Mouse (Mus musculus) lung, embryonic 16.5 days (tissue): ENCODE measurements around the gene Apon. TPM values are rescaled to one million over a fixed set of nuclear protein-coding genes. Genes with fewer than 3 reads are reported as not detected.
A peak's percentile ranks its signal among the peaks of the same experiment; 100 is the strongest.

Experiments
- ATAC-seq: fragments of 200-750 bp; cut with Nextera tagmentation; 2 replicates; pipeline ENCODE4 v1.8.0; 2017; ENCODE audit warnings: low read depth, mild to moderate bottlenecking, moderate library complexity
- H3K27ac ChIP-seq: fragments of 300-500 bp; sonication (generic); 2 replicates; pipeline ENCODE4 v1.5.1; 2014; ENCODE audit warnings: mild to moderate bottlenecking, control low read depth, low read length
- H3K27me3 ChIP-seq: fragments of 300-500 bp; sonication (generic); 2 replicates; pipeline ENCODE4 v1.6.1; 2014; ENCODE audit warnings: low read depth, low read length, mixed read lengths; ENCODE audit not compliant: control insufficient read depth, insufficient read depth
- H3K36me3 ChIP-seq: fragments of 300-500 bp; sonication (generic); 2 replicates; pipeline ENCODE4 v1.6.1; 2014; ENCODE audit warnings: low read length; ENCODE audit not compliant: control insufficient read depth, insufficient read depth
- H3K4me1 ChIP-seq: fragments of 300-500 bp; sonication (generic); replicated peaks from 2 replicates; pipeline ENCODE4 v1.6.1; 2014; ENCODE audit warnings: low read length, mixed read lengths; ENCODE audit not compliant: control insufficient read depth, insufficient read depth
- H3K4me2 ChIP-seq: fragments of 300-500 bp; sonication (generic); 2 replicates; pipeline ENCODE4 v1.6.1; 2014; ENCODE audit warnings: low read depth, low read length, control low read depth
- H3K4me3 ChIP-seq: fragments of 300-500 bp; sonication (generic); 2 replicates; pipeline ENCODE4 v1.5.1; 2014; ENCODE audit warnings: mild to moderate bottlenecking, low read length, control low read depth
- H3K9ac ChIP-seq: fragments of 300-500 bp; sonication (generic); 2 replicates; pipeline ENCODE4 v1.6.1; 2014; ENCODE audit warnings: low read length, control low read depth
- H3K9me3 ChIP-seq: fragments of 300-500 bp; sonication (generic); 2 replicates; pipeline ENCODE4 v1.6.1; 2016; ENCODE audit warnings: low read length; ENCODE audit not compliant: control insufficient read depth
- WGBS: fragments of 180-500 bp; shearing (Covaris S2); extraction: QIAGEN DNeasy Blood & Tissue Kit; methylation state at CpG from one replicate; pipeline ENCODE4 v1.1.7; 2014; 5-methylcytosine and 5-hydroxymethylcytosine counted together
- polyA plus RNA-seq: library from polyadenylated mRNA; unstranded; fragments of >200 nt; fragmentation: Nextera tagmentation; extraction: Ambion mirVana; gene quantifications from 2 replicates; pipeline ENCODE4 v1.2.1, GENCODE M21; 2015

The Apon gene
- polyA plus RNA-seq, 1 experiment from 2014 or later = 0.14 TPM

- H3K4me3 ChIP-seq = no peak overlapping the region
- H3K4me1 ChIP-seq = peaks cover 7% of the 10 kb centered on the region
- H3K4me2 ChIP-seq = peak overlapping the region; percentile 67; the same call in 1 of the 2 replicates
- WGBS = 77% methylated on average over 12 of the region's 12 CpGs
- no peaks in the 10 kb centered on the region for H3K9me3 ChIP-seq
- peak overlapping the region; percentile 61 for H3K9ac ChIP-seq
- H3K27me3 ChIP-seq = no peaks in the 10 kb centered on the region
- no peak overlapping the region for H3K27ac ChIP-seq
- no peak for ATAC-seq
- H3K36me3 ChIP-seq = no peaks in the 10 kb centered on the region
These were observed 23.3 kb upstream of the Apon start for GRCm38 (mm10) chr10:128230582-128230981.

- Histone ChIP-seq H3K9me3 (no peaks in the 10 kb centered on the region), H3K4me2 (peak overlapping the region; percentile 67), H3K36me3 (no peaks in the 10 kb centered on the region), H3K9ac (peak overlapping the region; percentile 90), H3K4me3 (peak overlapping the region; percentile 83), H3K27me3 (no peaks in the 10 kb centered on the region), H3K27ac (peak overlapping the region; percentile 97; the same call in 1 of the 2 replicates), H3K4me1 (peaks cover 7% of the 10 kb centered on the region)
- ATAC-seq = no peak
- 3% methylated on average over 5 of the region's 5 CpGs for WGBS
These were observed 22.8 kb upstream of the Apon start for GRCm38 (mm10) chr10:128231146-128231545.

- Histone ChIP-seq H3K4me1 (peaks cover 7% of the 10 kb centered on the region), H3K9me3 (no peaks in the 10 kb centered on the region), H3K36me3 (no peaks in the 10 kb centered on the region), H3K27ac (peak within 1 kb of the TSS; percentile 97), H3K4me2 (peak within 1 kb of the TSS; percentile 67), H3K27me3 (no peaks in the 10 kb centered on the region), H3K9ac (peak within 1 kb of the TSS; percentile 90), H3K4me3 (peak within 1 kb of the TSS; percentile 83)
- WGBS = under 1% methylated on average over 53 of the region's 58 CpGs
- peak; percentile 93 for ATAC-seq
These were observed 22.0 kb upstream of the Apon start, which contains the start of gene Timeless for GRCm38 (mm10) chr10:128231697-128232419. Gene Timeless, plus strand, starts transcription at chr10:128232065.

- Histone ChIP-seq H3K4me2 (peak overlapping the region; percentile 67), H3K27me3 (no peaks in the 10 kb centered on the region), H3K36me3 (no peaks in the 10 kb centered on the region), H3K4me1 (peaks cover 7% of the 10 kb centered on the region), H3K4me3 (peak overlapping the region; percentile 83), H3K27ac (peak overlapping the region; percentile 97), H3K9me3 (no peaks in the 10 kb centered on the region), H3K9ac (peak overlapping the region; percentile 90)
- under 1% methylated on average over 14 of the region's 14 CpGs for WGBS
- peak; percentile 58 for ATAC-seq
These were observed 21.4 kb upstream of the Apon start for GRCm38 (mm10) chr10:128232420-128232985.

- H3K9me3 ChIP-seq = no peaks in the 10 kb centered on the region
- no peak overlapping the region for H3K9ac ChIP-seq
- H3K4me1 ChIP-seq = peaks cover 5% of the 10 kb centered on the region
- no peak overlapping the region for H3K4me3 ChIP-seq
- ATAC-seq = no peak
- H3K27ac ChIP-seq = no peak overlapping the region
- peaks cover 11% of the 10 kb centered on the region for H3K36me3 ChIP-seq
- H3K27me3 ChIP-seq = no peaks in the 10 kb centered on the region
- 72% methylated on average over 4 of the region's 4 CpGs for WGBS
- H3K4me2 ChIP-seq = no peak overlapping the region
These were observed 17.6 kb upstream of the Apon start for GRCm38 (mm10) chr10:128236321-128236720.

- Histone ChIP-seq H3K4me2 (no peak overlapping the region), H3K27ac (no peak overlapping the region), H3K36me3 (peaks cover 19% of the 10 kb centered on the region), H3K4me3 (no peak overlapping the region), H3K4me1 (peaks cover 2% of the 10 kb centered on the region), H3K9me3 (no peaks in the 10 kb centered on the region), H3K27me3 (no peaks in the 10 kb centered on the region), H3K9ac (no peak overlapping the region)
- 80% methylated on average over 15 of the region's 15 CpGs for WGBS
- no peak for ATAC-seq
These were observed 16.0 kb upstream of the Apon start for GRCm38 (mm10) chr10:128237807-128238480.

GRCm38 (mm10) chr10:128239140-128239539 lies 14.8 kb upstream of the Apon start:
- Histone ChIP-seq H3K9ac (no peak overlapping the region), H3K9me3 (no peaks in the 10 kb centered on the region), H3K4me1 (peaks cover 2% of the 10 kb centered on the region), H3K4me2 (no peak overlapping the region), H3K36me3 (peaks cover 22% of the 10 kb centered on the region), H3K27me3 (no peaks in the 10 kb centered on the region), H3K4me3 (no peak overlapping the region), H3K27ac (no peak overlapping the region)
- ATAC-seq = no peak
- 90% methylated on average over 4 of the region's 4 CpGs for WGBS

GRCm38 (mm10) chr10:128240131-128240530 lies 13.8 kb upstream of the Apon start:
- no peak for ATAC-seq
- Histone ChIP-seq H3K9me3 (no peaks in the 10 kb centered on the region), H3K27me3 (no peaks in the 10 kb centered on the region), H3K9ac (no peak overlapping the region), H3K4me1 (peaks cover 2% of the 10 kb centered on the region), H3K36me3 (peaks cover 30% of the 10 kb centered on the region), H3K4me3 (no peak overlapping the region), H3K27ac (no peak overlapping the region), H3K4me2 (no peak overlapping the region)
- WGBS = 79% methylated on average over 18 of the region's 18 CpGs

GRCm38 (mm10) chr10:128243252-128243651 lies 10.6 kb upstream of the Apon start:
- H3K27ac ChIP-seq = no peak overlapping the region
- no peak overlapping the region for H3K9ac ChIP-seq
- H3K9me3 ChIP-seq = no peaks in the 10 kb centered on the region
- no peak overlapping the region for H3K4me3 ChIP-seq
- no peaks in the 10 kb centered on the region for H3K4me1 ChIP-seq
- peaks cover 45% of the 10 kb centered on the region for H3K36me3 ChIP-seq
- no peak for ATAC-seq
- no peaks in the 10 kb centered on the region for H3K27me3 ChIP-seq
- 80% methylated on average over 8 of the region's 8 CpGs for WGBS
- H3K4me2 ChIP-seq = no peak overlapping the region
